Mouse (Mus musculus) spleen, embryonic (tissue): ENCODE results near the gene Syn3.

Source experiments
- CTCF ChIA-PET: fragments of 350-600 bp; sonication (Branson Sonifier 250); formaldehyde crosslinking; loops from one replicate; lab custom pipeline; 2022; lab: Charles Lee

Syn3 gene

GRCm38 (mm10) chr10:86006455-86006854 is 492.2 kb downstream of the Syn3 start:
- CTCF ChIA-PET: no interaction called here
